Mouse (Mus musculus) hindbrain, embryonic 15.5 days (tissue): Measurements from ENCODE around the gene Il18bp. TPM values are rescaled to one million over a fixed set of nuclear protein-coding genes. Genes with fewer than 3 reads are reported as not detected.
"Not testable (repeated sequence)": the region's sequence is repeated elsewhere in the genome, so short reads cannot be mapped to it uniquely, and the experiment has no call there.

ENCODE experiments used
- ATAC-seq: fragments of 200-750 bp; cut with Nextera tagmentation; 2 replicates; pipeline ENCODE4 v1.8.0; 2017; ENCODE audit warnings: low read depth, moderate number of reproducible peaks, moderate TSS enrichment; ENCODE audit not compliant: low FRiP score
- H3K27ac ChIP-seq: fragments of 300-500 bp; sonication (generic); replicated peaks from 2 replicates; pipeline ENCODE4 v1.5.1; 2015; ENCODE audit warnings: mild to moderate bottlenecking, inconsistent platforms
- H3K27me3 ChIP-seq: fragments of 300-500 bp; sonication (generic); 2 replicates; pipeline ENCODE4 v1.6.1; 2015; ENCODE audit warnings: control low read depth, inconsistent platforms
- H3K36me3 ChIP-seq: fragments of 300-500 bp; sonication (generic); 2 replicates; pipeline ENCODE4 v1.6.1; 2015; ENCODE audit warnings: control low read depth, inconsistent platforms
- H3K4me1 ChIP-seq: fragments of 300-500 bp; sonication (generic); replicated peaks from 2 replicates; pipeline ENCODE4 v1.6.1; 2015; ENCODE audit warnings: control low read depth, inconsistent platforms
- H3K4me2 ChIP-seq: fragments of 300-500 bp; sonication (generic); 2 replicates; pipeline ENCODE4 v1.6.1; 2015; ENCODE audit warnings: moderate library complexity, mild to moderate bottlenecking, inconsistent platforms
- H3K4me3 ChIP-seq: fragments of 300-500 bp; sonication (generic); 2 replicates; pipeline ENCODE4 v1.5.1; 2015; ENCODE audit warnings: mild to moderate bottlenecking, inconsistent platforms
- H3K9ac ChIP-seq: fragments of 300-500 bp; sonication (generic); 2 replicates; pipeline ENCODE4 v1.6.1; 2015; ENCODE audit warnings: inconsistent platforms
- H3K9me3 ChIP-seq: fragments of 300-500 bp; sonication (generic); 2 replicates; pipeline ENCODE4 v1.6.1; 2016; ENCODE audit warnings: control low read depth, inconsistent platforms
- WGBS: fragments of 180-500 bp; shearing (Covaris S2); methylation state at CpG from one replicate; pipeline ENCODE4 v1.1.7; 2015; 5-methylcytosine and 5-hydroxymethylcytosine counted together
- polyA plus RNA-seq: library from polyadenylated mRNA; unstranded; fragments of >200 nt; fragmentation: Nextera tagmentation; extraction: Ambion mirVana; gene quantifications from 2 replicates; pipeline ENCODE4 v1.2.1, GENCODE M21; 2015

The Il18bp gene
- polyA plus RNA-seq: 4.7 and 5.4 TPM in 2 replicates

DNA sequence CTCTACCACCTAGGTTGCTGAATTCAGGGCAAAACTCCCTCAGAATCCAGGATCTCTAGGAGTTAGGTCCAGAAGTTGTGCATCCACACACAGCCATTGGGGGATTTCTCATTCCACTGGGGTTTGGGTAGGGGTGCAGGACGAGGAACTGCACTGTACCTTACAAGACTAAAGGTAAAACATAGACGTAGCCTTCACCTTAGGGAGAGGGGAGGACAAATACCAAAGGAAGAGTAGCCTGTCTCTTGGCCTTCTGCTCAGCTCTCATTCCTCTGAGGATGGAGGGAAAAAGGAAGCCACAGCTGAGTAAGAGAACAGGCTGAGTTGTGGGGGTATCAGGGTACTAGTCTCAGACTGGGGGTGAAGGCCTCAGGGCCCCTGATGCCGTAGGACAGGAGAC lies at the start of gene Il18bp:
Gene Il18bp (minus strand): TSS at position 101 of the 400 bp plus-strand sequence.
- Histone ChIP-seq H3K4me3 (no peak within 1 kb of the TSS), H3K27me3 (no peaks in the 10 kb centered on the region), H3K27ac (no peak within 1 kb of the TSS), H3K9ac (no peak within 1 kb of the TSS), H3K9me3 (no peaks in the 10 kb centered on the region), H3K4me1 (no peaks in the 10 kb centered on the region), H3K4me2 (no peak within 1 kb of the TSS), H3K36me3 (peaks cover 80% of the 10 kb centered on the region)
- 93% methylated on average over 3 of the region's 3 CpGs for WGBS
- no peak for ATAC-seq

DNA sequence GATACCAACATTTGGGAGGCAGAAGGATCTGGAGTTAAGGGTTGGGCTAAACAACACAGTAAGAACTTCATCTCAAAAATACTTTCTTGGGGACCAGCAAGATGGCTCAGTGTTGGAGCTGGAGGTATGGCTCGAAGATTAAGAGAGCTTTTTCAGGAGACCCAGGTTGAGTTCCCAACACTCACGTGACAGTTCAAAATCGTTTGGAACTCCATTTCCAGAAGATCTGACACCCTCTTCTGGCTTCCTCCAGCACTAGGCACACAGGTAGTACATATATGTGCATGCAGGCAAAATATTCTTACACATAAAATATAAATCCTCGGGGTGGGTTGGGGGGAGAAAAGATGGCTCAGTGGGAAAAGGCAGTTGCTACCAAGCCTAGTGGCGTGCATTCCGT lies 47.9 kb upstream of the Il18bp start:
- no peaks in the 10 kb centered on the region for H3K27me3 ChIP-seq
- peaks cover 3% of the 10 kb centered on the region; the same call in 1 of the 2 replicates for H3K36me3 ChIP-seq
- H3K27ac ChIP-seq: no peak overlapping the region
- 81% methylated on average over 6 of the region's 6 CpGs for WGBS
- H3K9ac ChIP-seq: 0 out of 2 replicates have a peak overlapping the region, but pooled peaks have one; percentile 75
- peaks cover 35% of the 10 kb centered on the region for H3K4me1 ChIP-seq
- H3K4me3 ChIP-seq: peak overlapping the region; percentile 72
- no peak for ATAC-seq
- H3K4me2 ChIP-seq: peak overlapping the region; percentile 65
- no peaks in the 10 kb centered on the region for H3K9me3 ChIP-seq

DNA sequence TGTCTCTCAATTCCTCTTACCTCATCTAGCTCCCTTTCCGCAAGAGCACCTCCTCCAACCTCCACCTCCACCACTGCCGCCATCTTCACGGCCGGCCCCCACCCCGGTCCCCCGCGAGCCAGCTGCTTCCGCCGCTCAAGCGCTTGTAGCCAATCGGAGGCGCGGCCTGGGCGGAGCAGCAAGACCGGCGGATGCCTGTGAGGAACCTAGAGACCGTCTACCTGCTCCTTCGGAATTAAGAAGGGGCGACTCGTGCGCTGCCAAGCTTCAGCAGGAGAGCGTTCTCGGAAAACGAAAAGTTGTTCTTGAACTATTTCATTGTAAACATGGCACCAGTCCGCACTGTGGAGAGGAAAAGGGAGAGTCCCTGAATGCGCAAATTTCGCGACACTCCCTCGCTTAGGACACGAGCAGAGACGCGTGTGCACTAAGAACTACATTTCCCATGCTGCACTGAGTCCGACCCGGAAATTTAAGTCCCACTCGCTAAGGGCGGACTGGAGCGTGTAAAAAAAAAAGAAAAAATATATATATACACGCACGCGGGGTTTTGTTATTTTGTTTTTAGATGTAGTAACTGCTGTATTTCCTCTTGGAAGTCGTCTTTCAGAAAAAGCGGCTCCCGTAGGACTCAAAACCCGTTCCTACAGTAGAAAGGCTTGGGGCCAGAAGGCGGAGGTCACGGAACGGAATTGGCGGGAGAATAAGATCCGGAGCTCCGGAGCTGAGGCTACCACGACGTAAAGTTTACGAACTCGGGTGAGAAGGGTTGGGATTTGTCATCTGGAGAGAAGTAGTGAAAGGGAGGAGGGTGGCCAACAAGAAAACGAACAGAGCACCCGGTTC lies 46.8 kb upstream of the Il18bp start, which contains the start of the genes Rnf121, Xndc1 and Xntrpc:
Gene Rnf121 (minus strand): TSS at position 424 of the 846 bp plus-strand sequence.
Gene Xndc1 (plus strand): TSS at position 466 of the 846 bp plus-strand sequence.
Gene Xntrpc (plus strand): TSS at position 668 of the 846 bp plus-strand sequence.
- H3K27me3 ChIP-seq: no peaks in the 10 kb centered on the region
- H3K4me3 ChIP-seq: peak within 1 kb of the TSS; percentile 72
- H3K4me1 ChIP-seq: peaks cover 36% of the 10 kb centered on the region
- no peaks in the 10 kb centered on the region for H3K9me3 ChIP-seq
- ATAC-seq: peak; percentile 99
- H3K9ac ChIP-seq: peak within 1 kb of the TSS; percentile 75
- no peaks in the 10 kb centered on the region for H3K36me3 ChIP-seq
- peak within 1 kb of the TSS; percentile 88 for H3K27ac ChIP-seq
- H3K4me2 ChIP-seq: peak within 1 kb of the TSS; percentile 65
- WGBS: under 1% methylated on average over 56 of the region's 56 CpGs

DNA sequence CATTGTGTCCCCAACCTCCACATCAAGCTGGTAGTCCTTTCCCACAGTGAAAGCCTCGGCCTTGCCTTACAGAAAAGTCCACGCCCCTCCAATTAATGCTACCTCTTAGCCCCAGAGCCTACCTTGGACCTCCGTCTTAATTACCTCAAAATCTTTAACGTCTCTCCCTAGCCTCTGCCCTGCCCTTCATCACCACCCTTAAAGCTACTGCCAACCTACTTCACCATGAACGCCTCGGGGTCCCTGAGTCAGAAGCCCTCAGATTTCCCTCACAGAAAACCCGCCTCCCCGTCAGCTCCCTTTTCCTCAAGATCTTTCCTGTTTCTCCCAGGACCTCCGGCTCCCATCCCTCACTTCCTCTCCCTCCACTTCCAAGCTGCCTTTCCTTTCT lies 46.2 kb upstream of the Il18bp start:
- peaks cover 40% of the 10 kb centered on the region for H3K4me1 ChIP-seq
- H3K36me3 ChIP-seq: no peaks in the 10 kb centered on the region
- H3K27me3 ChIP-seq: no peaks in the 10 kb centered on the region
- H3K4me3 ChIP-seq: peak overlapping the region; percentile 72
- peak; percentile 63 for ATAC-seq
- H3K4me2 ChIP-seq: peak overlapping the region; percentile 65
- peak overlapping the region; percentile 75 for H3K9ac ChIP-seq
- H3K27ac ChIP-seq: peak overlapping the region; percentile 88
- H3K9me3 ChIP-seq: no peaks in the 10 kb centered on the region
- 2% methylated on average over 9 of the region's 9 CpGs for WGBS

DNA sequence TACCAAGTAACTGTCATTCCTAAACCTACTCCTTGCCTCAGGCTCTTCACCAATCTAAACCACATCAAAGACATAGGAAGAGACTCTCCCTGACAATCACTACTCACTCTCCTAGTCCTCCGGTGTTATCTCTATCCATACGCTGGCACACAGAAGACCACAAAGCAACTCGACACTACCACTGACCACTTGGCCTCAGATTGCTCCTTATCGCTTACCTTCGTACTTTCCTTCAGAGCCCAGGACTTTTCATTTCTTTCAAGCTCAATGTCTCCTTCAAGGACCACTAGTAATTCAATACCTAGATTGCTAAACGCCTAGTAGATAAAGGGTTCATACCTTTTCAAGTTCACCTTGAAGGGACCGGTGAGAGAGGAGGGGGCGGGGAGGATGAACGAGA lies 45.4 kb upstream of the Il18bp start:
- 95% methylated on average over 9 of the region's 9 CpGs for WGBS
- no peak for ATAC-seq
- no peaks in the 10 kb centered on the region for H3K9me3 ChIP-seq
- peaks cover 40% of the 10 kb centered on the region for H3K4me1 ChIP-seq
- H3K4me2 ChIP-seq: peak overlapping the region; percentile 65
- H3K36me3 ChIP-seq: no peaks in the 10 kb centered on the region
- no peak overlapping the region for H3K27ac ChIP-seq
- H3K9ac ChIP-seq: no peak overlapping the region
- peak overlapping the region; percentile 72 for H3K4me3 ChIP-seq
- H3K27me3 ChIP-seq: no peaks in the 10 kb centered on the region

DNA sequence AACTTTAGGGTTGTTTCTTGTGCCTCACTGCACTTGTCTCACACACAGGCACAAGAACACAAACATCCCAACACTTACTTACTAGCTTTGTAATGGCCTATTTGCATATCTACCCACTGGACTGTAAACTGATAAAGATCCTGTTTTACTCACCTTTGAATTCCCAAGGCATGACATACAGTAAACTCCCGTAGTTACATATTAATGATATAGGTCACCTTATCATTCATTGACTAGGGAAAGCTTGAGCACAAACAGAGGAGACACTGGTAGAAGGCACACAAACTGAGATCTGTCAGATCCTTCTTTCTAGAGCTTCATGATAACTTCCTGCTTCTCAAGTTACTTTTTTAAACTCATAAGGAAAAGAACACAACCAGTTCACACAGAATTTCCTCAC lies 43.7 kb upstream of the Il18bp start:
- Histone ChIP-seq H3K27me3 (no peaks in the 10 kb centered on the region), H3K4me1 (peaks cover 40% of the 10 kb centered on the region), H3K4me2 (no peak overlapping the region), H3K36me3 (no peaks in the 10 kb centered on the region), H3K27ac (no peak overlapping the region), H3K4me3 (no peak overlapping the region), H3K9me3 (no peaks in the 10 kb centered on the region), H3K9ac (no peak overlapping the region)
- no peak for ATAC-seq
- 87% methylated on average over 1 of the region's 1 CpGs for WGBS

DNA sequence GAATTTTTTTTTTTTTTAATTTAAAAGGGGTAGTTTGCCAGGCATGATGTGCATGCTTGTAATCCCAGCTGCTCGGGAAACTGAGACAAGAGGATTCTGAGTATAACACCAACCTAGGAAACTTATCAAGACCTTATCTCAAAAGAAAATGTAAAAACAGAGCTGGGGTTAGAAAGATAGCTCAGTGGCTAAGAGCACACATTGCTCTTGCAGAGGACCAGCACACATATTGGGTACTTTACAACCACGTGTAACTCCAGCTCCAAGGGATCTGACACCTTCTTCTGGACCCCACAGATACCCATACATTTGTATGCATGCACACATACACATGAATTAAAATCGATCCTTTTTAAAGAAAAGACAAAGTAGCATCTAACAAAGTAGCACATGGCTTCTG lies 42.9 kb upstream of the Il18bp start:
- Histone ChIP-seq H3K36me3 (no peaks in the 10 kb centered on the region), H3K9me3 (no peaks in the 10 kb centered on the region), H3K4me2 (no peak overlapping the region), H3K4me1 (peaks cover 36% of the 10 kb centered on the region), H3K27me3 (no peaks in the 10 kb centered on the region), H3K27ac (no peak overlapping the region), H3K9ac (no peak overlapping the region), H3K4me3 (no peak overlapping the region)
- WGBS: 96% methylated on average over 3 of the region's 3 CpGs
- no peak for ATAC-seq

DNA sequence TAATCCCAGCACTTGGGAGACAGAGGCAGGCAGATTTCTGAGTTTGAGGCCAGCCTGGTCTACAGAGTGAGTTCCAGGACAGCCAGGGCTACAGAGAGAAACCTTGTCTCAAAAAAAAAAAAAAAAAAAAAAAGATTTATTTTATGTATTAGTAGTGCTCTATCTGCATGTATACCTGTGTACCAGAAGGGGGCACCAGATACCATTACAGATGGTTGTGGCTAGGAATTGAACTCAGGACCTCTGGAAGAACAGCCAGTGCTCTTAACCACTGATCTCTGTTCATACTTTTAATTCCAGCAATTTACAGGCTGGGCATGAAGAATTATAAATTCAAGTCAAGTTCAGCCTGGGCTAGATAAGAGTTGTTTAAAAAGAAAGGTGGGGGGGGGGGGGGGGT lies 30.0 kb upstream of the Il18bp start:
- not testable (repeated sequence) for H3K4me2 ChIP-seq, H3K27me3 ChIP-seq, ATAC-seq, H3K9me3 ChIP-seq, H3K36me3 ChIP-seq, H3K27ac ChIP-seq, H3K9ac ChIP-seq, H3K4me3 ChIP-seq, H3K4me1 ChIP-seq

DNA sequence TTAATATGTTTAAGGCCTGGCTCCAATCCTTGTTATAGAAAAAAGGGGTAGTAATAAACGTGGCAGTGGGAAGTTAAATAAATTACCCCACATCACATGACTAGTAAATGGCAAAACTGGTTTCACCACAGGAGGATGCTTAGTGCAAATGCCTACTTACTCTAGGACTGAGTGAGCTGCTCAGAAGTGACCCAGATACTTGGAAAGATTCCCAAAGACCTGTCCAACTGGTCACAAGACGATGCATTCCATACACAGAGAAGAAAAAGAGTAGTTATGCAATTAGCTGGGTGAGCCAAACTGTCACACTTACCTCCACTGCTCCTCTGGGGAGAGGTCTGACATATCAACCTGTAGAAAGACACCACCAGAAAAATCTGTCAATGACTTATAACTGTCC lies 23.8 kb upstream of the Il18bp start:
- Histone ChIP-seq H3K4me2 (no peak overlapping the region), H3K27ac (no peak overlapping the region), H3K4me1 (no peaks in the 10 kb centered on the region; the same call in 1 of the 2 replicates), H3K27me3 (no peaks in the 10 kb centered on the region), H3K4me3 (no peak overlapping the region), H3K9me3 (no peaks in the 10 kb centered on the region), H3K36me3 (peaks cover 37% of the 10 kb centered on the region), H3K9ac (no peak overlapping the region)
- ATAC-seq: no peak
- 73% methylated on average over 2 of the region's 2 CpGs for WGBS

DNA sequence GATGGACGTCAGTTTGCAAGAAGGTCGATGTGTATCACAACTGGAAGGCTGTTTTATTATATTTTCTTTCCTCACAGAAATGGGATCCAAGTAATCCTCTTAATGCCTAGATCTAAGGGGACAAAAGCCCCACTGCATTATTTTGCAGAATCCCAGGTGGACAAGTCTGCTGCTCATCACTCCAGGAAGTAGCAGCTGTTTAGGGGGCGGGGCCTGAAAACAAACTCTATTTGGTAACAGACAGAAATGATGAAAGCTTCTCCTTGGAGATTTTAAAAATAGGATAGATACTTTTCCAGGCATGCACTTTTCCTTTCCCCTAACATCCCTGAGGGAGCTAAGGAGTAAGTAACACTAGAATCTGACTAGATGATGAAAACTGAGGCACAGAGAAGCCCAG lies 18.8 kb upstream of the Il18bp start:
- Histone ChIP-seq H3K4me3 (no peak overlapping the region), H3K27ac (no peak overlapping the region), H3K36me3 (peaks cover 80% of the 10 kb centered on the region)

DNA sequence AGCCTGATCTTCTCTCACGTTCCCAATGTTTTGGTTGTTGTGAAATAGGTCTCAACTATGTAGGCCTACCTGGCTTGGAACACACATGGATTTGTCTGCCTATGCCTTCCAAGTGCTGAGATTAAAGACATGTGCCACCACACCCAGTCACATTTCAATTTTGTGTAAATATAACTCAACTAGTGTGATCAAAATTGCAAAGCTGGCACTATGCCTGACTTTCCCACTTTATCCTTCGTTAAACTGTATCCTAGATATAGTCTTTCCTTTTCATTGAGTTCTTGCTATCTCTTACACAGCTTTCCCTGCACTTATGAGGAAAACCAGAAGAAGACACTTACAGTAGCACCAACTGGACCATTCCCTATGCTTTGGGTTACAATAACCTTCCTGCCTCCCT lies 17.0 kb upstream of the Il18bp start:
- H3K4me2 ChIP-seq: no peak overlapping the region
- H3K36me3 ChIP-seq: peaks cover 83% of the 10 kb centered on the region
- 97% methylated on average over 2 of the region's 2 CpGs for WGBS
- H3K27me3 ChIP-seq: no peaks in the 10 kb centered on the region
- no peaks in the 10 kb centered on the region for H3K4me1 ChIP-seq
- H3K9me3 ChIP-seq: no peaks in the 10 kb centered on the region
- no peak overlapping the region for H3K4me3 ChIP-seq
- H3K9ac ChIP-seq: no peak overlapping the region
- ATAC-seq: no peak
- H3K27ac ChIP-seq: no peak overlapping the region

More for the DNA sequence above, 18.8 kb upstream of the Il18bp start:
- Histone ChIP-seq H3K9me3 (no peaks in the 10 kb centered on the region), H3K4me2 (no peak overlapping the region), H3K9ac (no peak overlapping the region), H3K4me1 (no peaks in the 10 kb centered on the region), H3K27me3 (no peaks in the 10 kb centered on the region)
- WGBS: 95% methylated on average over 3 of the region's 3 CpGs
- no peak for ATAC-seq

DNA sequence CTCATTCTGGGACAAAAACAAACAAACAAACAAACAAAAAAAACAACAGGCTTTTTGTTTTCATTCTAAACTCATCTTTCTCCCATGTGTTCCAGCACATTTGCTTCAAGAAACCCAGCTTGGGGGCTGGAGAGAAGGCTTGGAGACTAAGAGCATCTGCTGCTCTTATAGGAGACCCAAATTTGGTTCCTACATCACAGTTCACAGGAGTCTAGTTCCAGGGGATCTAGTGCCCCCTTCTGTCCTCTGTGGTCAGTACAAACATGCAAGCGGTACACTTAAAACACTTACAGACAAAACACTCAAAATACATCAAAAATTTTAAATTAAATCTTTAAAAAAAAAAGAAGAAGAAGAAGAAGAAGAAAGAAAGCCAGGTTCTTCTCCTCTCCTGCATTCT lies 16.4 kb upstream of the Il18bp start:
- H3K36me3 ChIP-seq: peaks cover 79% of the 10 kb centered on the region
- ATAC-seq: no peak
- 84% methylated on average over 1 of the region's 1 CpGs for WGBS

More for the DNA sequence above, 16.4 kb upstream of the Il18bp start:
- H3K4me1 ChIP-seq: no peaks in the 10 kb centered on the region
- H3K27ac ChIP-seq: no peak overlapping the region
- no peaks in the 10 kb centered on the region for H3K27me3 ChIP-seq
- H3K9me3 ChIP-seq: no peaks in the 10 kb centered on the region
- H3K4me2 ChIP-seq: no peak overlapping the region
- no peak overlapping the region for H3K4me3 ChIP-seq
- no peak overlapping the region for H3K9ac ChIP-seq
